Mouse (Mus musculus) inflammation-experienced regulatory T-cells, adult 6 months (primary cell): ENCODE measurements around the gene Pcbd2. TPM values are rescaled to one million over a fixed set of nuclear protein-coding genes. Genes with fewer than 3 reads are reported as not detected.

Source experiments
- ATAC-seq: one replicate; pipeline ENCODE4 v1.8.0; 2017
- polyA plus RNA-seq, 3 experiments: library from polyadenylated mRNA; unstranded; fragments of 100-300 nt; shearing (Covaris generic); gene quantifications; one replicate each; pipeline ENCODE4 v1.2.1; 2017

Gene Pcbd2
- polyA plus RNA-seq, 3 experiments from 2014 or later = 1.4 to 21.8 (median 11.3) TPM

DNA sequence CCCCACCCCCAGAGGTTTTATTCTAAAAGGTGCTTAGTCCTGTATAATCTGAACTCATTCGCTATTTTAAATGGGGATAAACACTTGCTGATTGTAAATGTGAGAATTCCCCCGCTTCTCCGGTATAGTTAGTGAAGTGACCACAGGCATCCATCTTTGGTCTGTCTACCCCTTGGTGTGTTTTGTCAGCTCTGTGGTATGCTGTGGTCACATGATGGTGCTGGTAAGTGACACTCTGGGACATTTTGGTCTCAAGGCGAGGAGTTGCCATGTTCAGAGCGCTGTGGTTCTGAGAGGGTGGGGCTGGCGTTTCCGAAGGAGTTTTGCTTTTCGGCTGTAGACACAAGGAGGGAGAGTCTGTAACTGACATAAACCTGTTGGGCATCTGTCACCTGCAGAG is 10.7 kb downstream of the Pcbd2 start:
- ATAC-seq = no peak

GRCm38 (mm10) chr13:55742306-55742705 is 15.1 kb downstream of the Pcbd2 start:
- ATAC-seq = no peak

- no peak for ATAC-seq
Measured at GRCm38 (mm10) chr13:55754380-55754779, 27.2 kb downstream of the Pcbd2 start.

DNA sequence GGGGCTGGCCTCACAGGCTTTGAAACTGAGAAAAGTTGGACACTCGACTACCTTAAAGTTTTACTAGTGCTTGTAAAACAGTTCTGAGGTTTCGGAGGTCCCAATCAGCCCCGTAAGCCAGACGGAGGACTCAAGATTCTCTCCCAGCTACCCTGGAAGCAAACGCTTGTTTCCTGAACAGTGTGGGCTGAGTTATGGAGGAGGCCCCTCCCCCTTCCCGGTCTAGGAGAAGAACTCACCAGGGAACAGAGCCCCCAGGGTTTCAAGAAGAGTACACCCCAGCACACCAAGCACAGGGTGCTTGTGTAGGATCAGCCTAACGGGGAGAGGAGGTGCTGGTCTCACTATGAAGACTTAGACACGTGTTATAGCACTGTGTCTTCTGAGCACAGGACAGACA is 29.6 kb downstream of the Pcbd2 start:
- no peak for ATAC-seq

DNA sequence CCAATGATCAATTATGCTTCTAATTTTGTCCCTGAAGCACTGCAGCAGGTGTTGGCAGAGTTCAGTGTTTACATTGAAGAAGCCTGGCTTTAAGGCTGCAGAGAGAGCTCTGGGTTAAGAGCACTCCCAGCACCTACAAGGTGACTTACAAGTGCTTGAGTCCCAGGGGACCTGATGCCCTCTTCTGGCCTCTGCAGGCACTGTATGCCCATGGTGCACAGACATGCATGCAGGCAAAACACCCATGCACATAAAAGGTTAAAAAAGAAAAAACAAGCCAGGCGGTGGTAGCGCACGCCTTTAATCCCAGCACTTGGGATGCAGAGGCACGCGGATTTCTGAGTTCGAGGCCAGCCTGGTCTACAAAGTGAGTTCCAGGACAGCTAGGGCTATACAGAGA is 30.5 kb downstream of the Pcbd2 start:
- no peak for ATAC-seq

GRCm38 (mm10) chr13:55760576-55760975 is 33.4 kb downstream of the Pcbd2 start:
- no peak for ATAC-seq

DNA sequence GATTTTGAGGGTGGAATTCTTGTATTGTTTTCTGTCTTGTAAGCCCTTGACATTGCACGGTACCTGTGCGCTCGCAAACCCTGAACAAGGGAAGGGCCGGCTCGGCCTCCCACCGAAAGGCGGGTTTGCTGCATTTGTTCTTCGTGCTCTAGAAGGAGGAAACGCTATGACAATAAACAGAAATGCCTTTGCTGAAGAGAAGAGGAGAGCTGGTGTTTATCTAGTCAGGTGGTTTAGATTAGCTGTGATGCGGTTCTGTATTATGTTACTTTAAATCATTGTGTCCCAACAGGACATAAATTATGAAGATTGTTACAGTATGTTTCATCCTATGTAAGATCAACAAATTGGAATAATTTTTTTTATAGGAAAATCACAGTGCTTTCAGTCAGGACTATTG is 34.3 kb downstream of the Pcbd2 start:
- ATAC-seq = no peak

- no peak for ATAC-seq
Measured at GRCm38 (mm10) chr13:55774352-55774751, 47.2 kb downstream of the Pcbd2 start.

- ATAC-seq = no peak
Measured at GRCm38 (mm10) chr13:55775056-55775455, 47.9 kb downstream of the Pcbd2 start.

- ATAC-seq = no peak
Measured at GRCm38 (mm10) chr13:55784268-55784667, 57.1 kb downstream of the Pcbd2 start, which contains the start of gene Catsper3. Gene Catsper3, plus strand, starts transcription at chr13:55784568.

DNA sequence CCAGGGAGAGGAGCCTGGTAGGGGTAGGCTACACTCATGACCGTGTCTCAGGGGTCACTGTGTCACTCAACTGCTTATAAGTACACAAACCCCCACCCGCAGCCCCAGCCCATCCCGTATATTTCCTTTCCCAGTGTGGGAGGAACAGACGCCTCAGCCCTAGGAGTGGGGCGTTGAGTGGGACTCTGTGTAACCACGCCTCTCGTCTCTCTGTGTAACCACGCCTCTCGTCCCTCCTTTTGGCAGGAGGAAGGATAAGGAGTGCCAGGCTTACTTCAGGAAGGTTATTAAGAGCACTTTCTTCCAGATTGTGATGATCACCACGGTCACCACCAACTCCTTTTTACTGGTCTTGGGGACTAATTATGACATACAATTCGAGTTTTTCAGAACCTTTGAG is 59.0 kb downstream of the Pcbd2 start:
- no peak for ATAC-seq

GRCm38 (mm10) chr13:55801246-55801645 is 74.1 kb downstream of the Pcbd2 start:
- no peak for ATAC-seq

- no peak for ATAC-seq
Measured at GRCm38 (mm10) chr13:55803973-55804372, 76.8 kb downstream of the Pcbd2 start.

DNA sequence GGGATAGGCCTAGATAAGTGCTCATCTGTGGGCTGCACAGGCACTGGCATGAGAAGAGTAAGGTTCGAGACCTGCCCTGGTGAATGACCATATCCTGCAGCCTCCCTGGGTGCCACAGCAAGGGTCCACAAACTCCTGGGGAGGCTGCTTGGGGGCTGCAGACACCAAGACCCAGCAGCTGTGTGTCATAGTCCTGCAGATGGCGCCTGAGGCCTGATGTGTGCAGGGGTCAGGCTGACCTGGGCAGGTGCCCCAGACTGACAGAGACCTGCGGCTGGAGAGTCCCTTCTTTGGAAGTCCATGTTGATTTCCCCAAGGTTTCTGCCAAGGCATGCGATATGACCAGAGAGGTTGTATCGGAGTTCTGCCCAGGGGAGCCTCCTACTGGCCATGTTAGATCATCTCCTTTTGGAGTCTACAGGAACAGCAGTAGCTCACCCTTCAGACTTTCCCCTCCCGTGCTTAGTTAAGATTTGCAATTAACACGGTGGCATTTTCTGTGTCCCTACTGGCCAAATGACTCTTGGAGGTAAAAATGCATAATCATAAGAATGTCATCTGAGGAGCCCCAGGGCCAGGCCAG is 82.0 kb downstream of the Pcbd2 start:
- no peak for ATAC-seq

- no peak for ATAC-seq
Measured at GRCm38 (mm10) chr13:55809707-55810106, 82.5 kb downstream of the Pcbd2 start.

DNA sequence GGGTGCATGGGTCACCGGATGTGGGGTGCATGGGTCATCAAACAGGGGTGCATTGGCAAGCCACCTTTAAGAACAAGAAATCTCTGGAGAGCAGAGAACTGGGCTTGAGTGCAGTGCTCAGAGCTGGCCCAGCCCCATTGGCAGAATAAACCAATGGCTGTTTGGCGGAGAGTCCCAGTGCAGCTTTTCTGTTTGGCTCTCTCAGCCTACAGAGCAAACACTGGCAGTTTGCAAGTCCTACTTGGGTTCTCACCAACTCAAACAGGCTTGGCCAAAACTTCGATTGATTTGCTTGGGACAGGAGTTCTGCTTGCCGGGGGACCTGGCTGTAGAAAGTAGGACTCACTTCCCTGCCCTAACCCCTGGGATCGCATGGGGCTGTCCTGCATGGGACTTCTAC is 83.8 kb downstream of the Pcbd2 start:
- no peak for ATAC-seq

DNA sequence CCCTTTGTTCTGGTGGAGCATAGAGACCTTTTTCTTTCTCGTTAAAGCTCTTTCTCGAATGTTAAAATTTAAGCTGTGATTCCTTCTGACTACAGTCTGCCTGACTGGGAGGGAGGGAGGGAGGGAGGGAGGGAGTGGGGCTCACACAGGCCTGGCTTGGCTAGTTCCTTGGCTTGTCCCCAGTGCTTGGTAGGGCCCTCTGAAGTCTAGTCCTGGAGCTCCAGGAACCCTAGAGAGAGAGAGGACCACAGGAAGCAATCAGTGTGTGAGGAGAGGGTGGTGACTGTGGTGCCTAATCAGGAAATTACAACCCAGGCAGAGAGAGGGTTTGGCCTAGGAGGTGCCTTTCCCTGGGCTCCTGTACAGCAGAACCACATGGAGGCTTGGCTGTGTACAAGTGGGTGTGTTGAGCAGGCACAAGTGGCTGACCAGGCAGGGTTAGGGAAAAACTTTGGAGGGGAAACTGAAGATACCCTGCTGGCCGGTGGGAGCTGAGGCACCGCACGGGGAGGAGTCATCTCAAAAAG is 86.4 kb downstream of the Pcbd2 start:
- ATAC-seq = no peak

DNA sequence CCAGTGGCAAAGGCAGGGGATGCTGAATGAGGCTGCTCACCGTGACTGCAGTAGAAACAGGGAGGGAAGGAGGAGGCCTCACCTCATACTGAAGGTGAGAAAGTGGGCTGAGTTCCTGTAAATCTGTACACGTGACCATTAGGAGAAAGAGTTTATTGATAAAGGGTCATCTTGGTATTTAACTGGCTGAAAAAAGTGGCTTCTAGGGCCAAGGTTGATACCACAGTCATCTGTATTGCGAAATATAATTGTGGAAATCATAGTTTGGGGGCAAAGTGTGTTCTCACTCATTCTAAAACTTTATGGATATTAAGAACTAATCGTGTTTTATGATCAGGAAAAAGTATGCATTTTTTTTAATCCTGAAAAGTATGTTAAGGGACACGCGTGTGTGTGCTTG is 87.7 kb downstream of the Pcbd2 start:
- ATAC-seq = no peak

DNA sequence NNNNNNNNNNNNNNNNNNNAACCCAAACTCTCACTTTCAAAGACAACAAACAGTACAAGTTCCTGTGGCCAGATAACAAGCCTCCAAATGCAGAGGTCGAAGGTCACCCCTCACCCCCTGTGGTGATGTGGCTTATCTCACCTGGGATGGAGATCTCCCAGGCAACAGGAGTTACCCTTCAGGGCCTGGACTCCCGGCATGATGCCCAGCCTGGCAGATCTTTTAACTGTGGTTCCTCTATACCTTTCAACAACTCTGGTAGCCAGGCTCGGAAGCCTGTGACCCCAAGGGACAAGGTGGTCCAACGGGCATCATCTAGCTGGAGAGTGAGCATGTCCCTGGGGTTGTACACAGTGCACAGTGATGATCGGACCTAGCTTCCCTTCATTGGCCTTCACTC is 95.3 kb downstream of the Pcbd2 start:
- no peak for ATAC-seq

GRCm38 (mm10) chr13:55824151-55824945 is 97.2 kb downstream of the Pcbd2 start:
- ATAC-seq = no peak

DNA sequence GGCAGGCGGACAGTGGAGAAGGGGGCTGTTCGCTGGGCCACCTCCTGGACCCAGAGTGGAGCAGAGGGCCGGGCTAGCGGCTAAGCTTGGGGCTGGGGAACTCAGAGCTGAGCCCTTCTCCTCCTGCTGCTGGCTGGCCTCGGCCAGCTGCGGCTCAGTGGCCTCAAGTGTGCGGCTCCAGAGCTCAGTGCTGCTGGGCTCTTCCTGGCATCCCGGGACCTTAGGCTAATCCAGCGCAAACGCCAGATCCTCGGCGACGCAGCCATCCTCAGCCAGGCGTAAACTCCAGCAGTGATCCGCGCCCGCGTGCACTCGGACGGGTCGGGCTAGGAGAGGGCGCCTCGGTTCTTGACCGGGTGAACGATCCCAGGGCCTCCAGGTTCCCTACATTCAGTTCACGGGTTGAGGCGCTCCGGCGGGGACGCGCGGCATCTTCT is 98.1 kb downstream of the Pcbd2 start:
- ATAC-seq = no peak

GRCm38 (mm10) chr13:55826008-55826671 is 99.0 kb downstream of the Pcbd2 start:
- ATAC-seq = no peak
